Mouse (Mus musculus) C2C12 (cell line): ENCODE data around the gene Rnf111.

ENCODE experiments used
- CEBPB ChIP-seq: IDR thresholded peaks from one replicate; pipeline ENCODE4 v1.6.1; 2011; ENCODE audit warnings: low read depth, mild to moderate bottlenecking, control low read depth, moderate library complexity
- CTCF ChIP-seq: IDR thresholded peaks from one replicate; pipeline ENCODE4 v1.5.1; 2011; ENCODE audit not compliant: control insufficient read depth, insufficient read depth, insufficient read length
- FOSL1 ChIP-seq: IDR thresholded peaks from one replicate; pipeline ENCODE4 v1.8.0; 2011; ENCODE audit warnings: mild to moderate bottlenecking, low read length; ENCODE audit not compliant: poor library complexity, insufficient read depth, severe bottlenecking
- MAX ChIP-seq: IDR thresholded peaks from one replicate; pipeline ENCODE4 v1.6.1; 2011; ENCODE audit warnings: mild to moderate bottlenecking, control low read depth
- MYOD1 ChIP-seq: IDR thresholded peaks from one replicate; pipeline ENCODE4 v1.6.1; 2011; ENCODE audit warnings: low read depth; ENCODE audit not compliant: control insufficient read depth, insufficient read length
- MYOG ChIP-seq: IDR thresholded peaks from one replicate; pipeline ENCODE4 v1.6.1; 2011; ENCODE audit not compliant: control insufficient read depth, insufficient read length; ENCODE audit errors: extremely low read depth

DNA sequence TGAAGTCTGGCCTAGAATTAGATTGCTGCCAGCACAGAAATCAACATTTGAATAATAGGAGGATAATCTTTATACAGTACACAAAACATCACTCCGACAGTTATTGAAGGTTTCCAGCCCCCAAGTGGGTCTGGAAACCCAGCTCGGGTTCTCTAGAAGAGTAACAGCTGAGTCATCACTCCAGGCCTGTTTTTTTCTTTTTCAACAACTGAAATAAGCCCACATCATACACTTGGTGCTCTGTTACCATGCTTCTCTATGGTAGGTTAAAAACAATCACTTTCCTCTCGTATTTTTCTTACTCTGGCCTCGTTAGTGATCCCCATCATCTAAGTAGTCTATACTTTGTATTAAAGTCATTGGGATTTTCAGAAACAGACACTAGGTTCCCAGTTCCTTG lies 44.8 kb upstream of the Rnf111 start:
- TF ChIP-seq CTCF (no peak), FOSL1 (no peak), CEBPB (no peak), MYOG (no peak), MAX (no peak), MYOD1 (no peak)
